Mouse (Mus musculus) myocyte (in vitro differentiated cells): ENCODE data around the gene Cars.

Experiments
- CEBPB ChIP-seq: IDR thresholded peaks from 2 replicates; pipeline ENCODE4 v1.6.1; 2011; ENCODE audit warnings: mild to moderate bottlenecking, moderate library complexity; ENCODE audit not compliant: poor library complexity, insufficient read depth, severe bottlenecking
- E2F4 ChIP-seq: IDR thresholded peaks from one replicate; pipeline ENCODE4 v1.6.1; 2011; ENCODE audit warnings: mild to moderate bottlenecking, control low read depth, moderate library complexity; ENCODE audit not compliant: insufficient read depth
- MAX ChIP-seq: IDR thresholded peaks from one replicate; pipeline ENCODE4 v1.6.1; 2011; ENCODE audit warnings: low read depth, mild to moderate bottlenecking, control low read depth
- POLR2A ChIP-seq: IDR thresholded peaks from one replicate; pipeline ENCODE4 v1.6.1; 2011; ENCODE audit warnings: low read depth, mild to moderate bottlenecking, control low read depth, moderate library complexity; ENCODE audit not compliant: insufficient read length
- REST ChIP-seq: IDR thresholded peaks from one replicate; pipeline ENCODE4 v1.6.1; 2011; ENCODE audit warnings: mild to moderate bottlenecking, control low read depth, moderate library complexity; ENCODE audit not compliant: insufficient read depth, insufficient read length
- TCF12 ChIP-seq: IDR thresholded peaks from one replicate; pipeline ENCODE4 v1.6.1; 2011; ENCODE audit warnings: mild to moderate bottlenecking, control low read depth; ENCODE audit not compliant: poor library complexity, insufficient read depth, severe bottlenecking
- USF1 ChIP-seq: IDR thresholded peaks from one replicate; pipeline ENCODE4 v1.6.1; 2011; ENCODE audit warnings: low read depth, mild to moderate bottlenecking, control low read depth, moderate library complexity

DNA sequence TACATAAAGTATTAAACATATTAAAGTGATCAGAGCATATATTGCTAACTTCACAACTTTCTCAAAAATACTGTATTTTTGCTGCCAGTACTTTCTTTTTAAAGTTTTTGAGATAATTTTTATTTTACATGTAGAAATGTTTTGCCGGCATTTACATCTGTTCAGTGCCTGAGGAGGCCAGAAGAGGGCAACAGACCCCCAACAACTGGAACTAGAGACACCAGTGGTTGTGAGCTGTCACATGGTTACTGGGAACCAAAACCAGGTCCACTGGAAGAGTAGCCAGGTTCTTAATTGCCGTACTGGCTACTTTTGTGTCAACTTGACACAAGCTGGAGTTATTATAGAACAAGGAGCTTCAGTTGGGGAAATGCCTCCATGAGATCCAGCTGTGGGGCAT is 1.8 kb upstream of the Cars start:
- TF ChIP-seq MAX, result no peak
- no peak for TF ChIP-seq TCF12
- TF ChIP-seq POLR2A, result no peak
- no peak for TF ChIP-seq CEBPB
- TF ChIP-seq USF1, result peak; percentile 26
- no peak for TF ChIP-seq REST
- TF ChIP-seq E2F4, result no peak
